Mouse (Mus musculus) embryo, embryonic 10.5 days (tissue): ENCODE measurements around the gene As3mt.

Experiments used
- DNase-seq: peaks from one replicate; pipeline ENCODE4 v3.0.0-alpha.2; 2015; ENCODE audit warnings: low spot score

As3mt gene

DNA sequence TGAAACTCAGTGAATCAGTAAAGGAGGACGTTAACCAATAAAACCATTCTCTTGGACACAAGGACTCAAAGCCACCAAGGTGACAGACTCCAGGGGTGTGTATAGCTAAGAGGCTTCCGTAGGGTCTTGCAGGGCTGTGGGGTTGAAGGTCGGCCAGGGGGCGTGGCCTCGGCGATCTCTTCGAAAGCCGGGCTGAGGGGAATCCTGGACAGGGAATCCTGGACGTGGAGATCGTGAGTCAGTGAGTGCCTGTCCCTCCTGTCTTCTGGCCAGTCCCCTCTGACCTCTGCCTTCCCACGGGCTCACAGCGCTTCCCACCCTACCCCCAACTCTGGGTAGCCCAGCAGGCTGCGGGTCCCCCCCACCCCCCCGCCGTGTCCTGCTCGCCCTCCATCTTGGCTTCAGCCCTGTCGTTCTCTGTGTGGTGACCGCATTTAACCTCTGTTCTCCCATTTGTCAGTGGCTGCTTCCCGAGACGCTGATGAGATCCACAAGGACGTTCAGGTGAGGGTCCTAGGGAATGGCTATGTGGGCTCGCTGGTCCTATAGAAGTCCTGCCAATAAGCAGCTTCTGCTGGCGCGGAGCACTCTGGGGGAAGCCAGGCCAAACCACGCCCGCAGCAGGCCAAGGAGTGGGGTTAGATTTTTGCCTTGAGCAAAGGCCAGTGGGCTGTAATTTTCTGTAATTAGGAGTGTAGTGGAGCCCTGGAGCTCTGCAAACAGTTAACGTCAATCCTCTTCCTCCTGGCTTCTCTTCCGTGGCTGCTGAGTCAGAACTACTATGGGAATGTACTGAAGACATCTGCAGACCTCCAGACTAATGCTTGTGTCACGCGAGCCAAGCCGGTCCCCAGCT lies at the start of gene As3mt:
TSS of gene As3mt (plus strand) at position 163 of the 856 bp plus-strand sequence.
- DNase-seq = peak; percentile 83

DNA sequence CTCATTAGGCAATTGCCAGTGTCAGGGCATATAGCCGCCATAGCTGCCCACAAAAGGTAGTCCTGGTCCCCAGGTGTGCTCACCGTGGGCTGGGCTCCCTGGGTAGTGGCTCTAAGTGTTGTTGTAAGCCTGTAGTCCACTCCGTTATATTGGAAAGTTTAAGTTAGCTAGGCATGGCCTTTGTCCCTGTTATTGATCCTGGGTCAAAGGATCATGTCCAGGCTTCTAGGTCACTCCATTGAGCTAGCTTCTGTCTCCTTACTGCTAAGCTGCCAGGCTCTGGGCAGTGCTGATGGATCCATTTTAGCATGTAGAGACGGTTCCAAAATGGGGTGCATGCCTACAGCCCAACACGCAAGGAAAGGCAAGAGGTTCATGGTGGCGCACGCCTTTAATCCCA lies 48.9 kb upstream of the As3mt start:
- DNase-seq = no peak

GRCm38 (mm10) chr19:46658851-46659250 lies 48.4 kb upstream of the As3mt start:
- DNase-seq = no peak

- DNase-seq = no peak
Observed at GRCm38 (mm10) chr19:46661511-46661910, 45.7 kb upstream of the As3mt start.

GRCm38 (mm10) chr19:46662214-46662613 lies 45.0 kb upstream of the As3mt start:
- no peak for DNase-seq

DNA sequence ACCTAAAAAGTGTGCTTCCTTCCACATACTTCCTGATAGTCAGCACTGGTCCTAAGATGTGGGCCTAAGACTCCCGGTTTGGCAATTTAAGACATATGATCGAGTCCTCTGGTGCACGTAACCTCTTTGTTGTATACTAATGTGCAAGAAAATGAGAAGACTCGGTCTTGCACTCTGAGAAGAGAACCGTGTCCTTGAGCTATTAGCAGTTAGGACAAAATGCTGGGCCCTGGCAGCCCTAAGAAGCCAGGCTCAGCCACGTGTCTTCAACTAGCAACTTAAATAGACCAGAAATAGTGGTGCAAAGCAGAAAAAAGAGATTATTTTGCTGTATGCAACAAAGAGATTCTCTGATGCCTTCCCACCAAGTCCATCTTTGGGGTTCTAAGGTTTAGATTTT lies 44.5 kb upstream of the As3mt start:
- DNase-seq = no peak

DNA sequence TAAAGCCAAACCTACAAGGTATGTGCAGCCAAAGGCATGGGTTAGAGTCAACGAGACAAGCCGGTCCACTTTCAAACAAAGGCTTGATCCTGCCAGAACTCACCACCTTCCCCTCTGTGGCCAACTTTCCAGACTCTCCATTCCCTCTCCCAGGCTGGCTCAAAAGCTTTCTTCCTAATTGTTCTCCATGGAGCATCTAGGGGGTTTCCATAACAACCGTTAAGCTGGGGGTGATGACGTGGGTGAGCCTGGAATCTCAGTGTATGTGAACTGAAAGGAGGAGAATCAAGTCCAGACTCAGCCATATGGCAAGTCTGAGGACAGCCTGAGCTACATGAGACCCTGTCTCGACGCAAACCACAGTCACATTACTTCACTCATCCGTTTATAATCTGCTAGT lies 41.8 kb upstream of the As3mt start:
- peak; percentile 48 for DNase-seq

DNA sequence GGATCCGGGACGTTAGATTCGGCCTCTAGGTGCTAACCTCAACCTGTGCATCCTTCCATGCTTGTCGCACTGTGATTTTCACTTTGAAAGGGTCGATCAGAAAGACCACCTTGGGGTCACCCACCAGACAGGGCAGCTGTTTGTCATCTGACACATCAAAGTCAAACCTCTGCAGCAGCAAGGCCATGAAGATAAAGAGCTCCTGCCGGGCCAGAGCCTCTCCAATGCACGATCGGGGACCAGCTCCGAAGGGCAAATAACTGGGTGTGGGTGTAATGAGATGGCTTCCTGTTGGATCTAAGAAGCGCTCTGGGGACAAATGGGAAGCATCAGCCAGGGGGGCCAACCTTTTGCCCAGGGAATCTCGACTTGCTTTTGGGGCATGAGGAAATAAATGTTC lies 40.0 kb upstream of the As3mt start:
- no peak for DNase-seq

GRCm38 (mm10) chr19:46668263-46668662 lies 39.0 kb upstream of the As3mt start:
- DNase-seq = no peak

DNA sequence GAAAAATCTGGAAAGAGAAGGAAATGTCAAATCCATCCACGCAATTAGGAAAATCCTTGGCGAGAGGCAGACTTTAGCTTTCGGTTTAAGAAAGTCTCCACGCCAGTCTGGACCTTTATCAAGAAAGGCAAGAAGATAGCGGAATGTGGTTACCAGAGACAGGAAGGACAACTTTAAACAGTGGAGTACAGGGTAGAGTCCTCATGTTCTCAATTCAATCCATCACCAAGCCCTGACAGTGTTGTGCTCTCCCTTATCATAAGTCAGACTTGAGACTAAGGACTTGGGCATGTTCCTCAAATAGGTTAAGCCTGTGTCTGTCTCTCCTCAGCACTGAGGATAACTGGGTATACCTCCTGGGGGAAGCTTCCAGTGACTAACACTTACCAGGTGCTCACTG lies 37.5 kb upstream of the As3mt start:
- no peak for DNase-seq

DNA sequence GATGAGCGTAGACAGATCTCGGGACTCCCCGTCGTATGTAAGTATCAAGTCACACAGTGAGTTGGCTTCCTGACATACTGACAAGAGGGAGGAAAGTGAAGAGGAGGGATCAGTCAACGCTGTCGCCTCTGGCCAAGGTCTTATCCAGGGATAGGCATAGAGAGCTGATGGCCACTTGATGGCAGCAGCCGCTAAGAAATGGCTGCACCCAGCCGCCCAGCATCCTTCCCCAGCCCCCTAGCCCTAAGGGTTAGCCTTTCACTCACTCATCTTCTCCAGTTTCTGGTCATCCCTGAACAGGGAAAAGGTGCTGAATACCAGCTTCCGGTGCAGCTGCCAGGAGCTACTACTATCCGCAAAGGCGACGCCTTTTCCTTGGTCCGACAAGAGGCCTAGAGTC lies 36.6 kb upstream of the As3mt start:
- DNase-seq = peak; percentile 78

DNA sequence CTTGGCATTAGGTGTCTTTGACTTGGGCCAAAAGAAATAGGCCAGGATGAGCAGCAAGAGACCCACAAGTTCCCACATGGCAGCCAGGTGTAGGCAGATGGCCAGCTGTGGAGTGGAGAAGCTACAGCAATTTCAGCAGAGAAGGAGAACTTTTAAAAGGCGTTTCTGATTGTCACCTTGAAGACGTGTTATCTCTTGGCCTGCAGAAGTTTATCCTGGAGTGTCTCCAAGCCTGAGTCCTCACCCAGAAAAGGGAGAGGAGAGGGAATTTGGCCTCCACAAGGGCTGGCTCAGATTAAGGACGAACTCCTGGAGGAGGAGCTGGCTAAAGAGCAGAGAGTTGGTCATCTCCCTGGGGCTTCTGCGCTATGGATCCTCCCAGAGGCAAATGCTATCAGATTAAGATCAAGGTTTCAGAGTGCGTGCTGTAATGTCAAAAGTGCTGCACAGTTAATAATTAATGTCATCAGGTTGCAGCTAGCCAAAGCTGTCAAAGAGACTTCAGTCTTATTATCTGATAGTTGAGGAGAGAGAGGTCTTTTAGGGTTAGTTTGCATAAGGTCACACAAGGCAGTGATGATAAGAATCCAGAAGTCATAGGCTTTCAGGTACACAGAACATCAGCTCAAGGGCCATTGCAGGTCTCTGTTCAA lies 34.4 kb upstream of the As3mt start, which contains the start of gene Cyp17a1:
TSS of gene Cyp17a1 (minus strand) at position 407 of the 653 bp plus-strand sequence.
- DNase-seq = no peak

DNA sequence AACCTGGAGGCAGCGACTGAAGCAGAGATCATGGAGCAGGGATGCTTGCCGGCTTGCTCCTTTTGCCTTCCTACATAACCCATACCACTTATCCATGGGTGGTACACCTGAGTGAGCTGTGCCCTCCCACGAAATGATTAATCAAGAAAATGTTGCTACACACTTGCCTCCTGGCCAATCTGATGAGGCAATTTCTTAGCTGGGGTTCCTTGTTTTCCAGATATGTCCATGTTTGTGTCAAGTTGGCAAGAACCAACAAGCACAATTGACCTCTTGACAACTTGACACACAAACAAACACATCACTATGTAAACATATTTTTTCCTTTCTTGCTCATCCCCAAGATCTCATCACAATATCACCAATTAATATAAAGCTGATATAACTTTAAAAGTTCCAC lies 31.6 kb upstream of the As3mt start:
- no peak for DNase-seq

- no peak for DNase-seq
Observed at GRCm38 (mm10) chr19:46679720-46680383, 27.4 kb upstream of the As3mt start.

DNA sequence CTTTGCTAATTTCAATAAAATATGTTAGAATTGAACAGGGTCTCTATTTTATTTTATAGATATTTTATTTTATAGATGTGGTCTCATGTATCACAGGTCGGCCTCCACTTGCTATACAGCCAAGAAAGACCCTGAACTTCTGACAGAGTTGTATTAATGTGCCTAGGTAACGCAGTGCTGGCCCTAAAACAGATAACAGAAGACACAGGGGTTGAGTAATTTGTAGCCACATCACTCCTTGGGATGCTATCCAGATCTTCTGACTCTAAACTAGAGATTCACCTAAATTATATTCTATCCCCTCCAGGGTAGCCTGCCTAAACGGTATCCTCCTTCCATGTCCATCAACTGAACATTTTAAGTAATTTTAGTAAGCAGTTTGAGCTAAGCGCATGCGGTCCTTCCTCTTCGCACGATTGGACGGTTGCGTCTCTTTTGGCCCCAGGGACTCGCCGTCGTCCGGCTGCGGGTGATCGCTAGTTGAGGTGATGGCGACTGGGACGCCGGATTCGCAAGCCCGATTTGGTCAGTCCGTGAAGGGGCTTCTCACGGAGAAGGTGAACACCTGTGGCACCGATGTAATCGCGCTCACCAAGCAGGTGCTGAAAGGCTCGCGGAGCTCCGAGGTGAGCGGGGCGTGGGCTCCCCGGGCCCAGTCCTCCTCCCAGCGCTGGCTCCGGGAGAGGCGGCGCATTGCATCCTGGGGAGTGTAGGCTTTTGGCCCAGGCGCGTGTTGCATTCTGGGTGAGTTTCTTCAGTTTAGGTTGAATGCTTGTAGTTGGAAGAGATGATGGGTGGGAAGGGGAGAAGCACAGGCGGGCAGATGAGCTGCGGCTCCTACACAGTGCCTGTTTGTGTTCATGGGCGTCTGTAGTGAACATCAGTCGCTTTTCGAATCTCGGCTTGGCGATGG lies 17.5 kb upstream of the As3mt start, which contains the start of gene Borcs7:
TSS of gene Borcs7 (plus strand) at position 447 of the 913 bp plus-strand sequence.
- DNase-seq = peak; percentile 94

GRCm38 (mm10) chr19:46690387-46690786 lies 16.9 kb upstream of the As3mt start:
- DNase-seq = no peak

DNA sequence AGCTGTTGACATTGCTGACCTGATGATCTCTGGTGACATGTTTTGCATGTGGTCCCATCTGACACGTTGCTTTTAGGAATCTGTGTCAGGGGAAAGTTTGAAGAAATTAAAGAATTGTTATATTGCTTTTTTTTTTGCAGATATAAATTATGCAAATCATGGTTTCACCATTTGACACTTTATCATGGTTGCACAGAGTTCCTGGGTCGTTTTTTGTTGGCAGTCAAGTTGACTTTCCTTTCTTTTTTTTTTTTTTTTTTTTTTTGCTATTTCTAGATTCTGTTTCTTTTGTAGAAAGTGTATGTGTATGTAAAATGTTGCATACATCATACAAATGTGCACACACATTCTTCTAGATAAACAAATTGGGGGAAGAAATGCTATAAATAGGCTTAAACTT lies 16.2 kb upstream of the As3mt start:
- DNase-seq = no peak

DNA sequence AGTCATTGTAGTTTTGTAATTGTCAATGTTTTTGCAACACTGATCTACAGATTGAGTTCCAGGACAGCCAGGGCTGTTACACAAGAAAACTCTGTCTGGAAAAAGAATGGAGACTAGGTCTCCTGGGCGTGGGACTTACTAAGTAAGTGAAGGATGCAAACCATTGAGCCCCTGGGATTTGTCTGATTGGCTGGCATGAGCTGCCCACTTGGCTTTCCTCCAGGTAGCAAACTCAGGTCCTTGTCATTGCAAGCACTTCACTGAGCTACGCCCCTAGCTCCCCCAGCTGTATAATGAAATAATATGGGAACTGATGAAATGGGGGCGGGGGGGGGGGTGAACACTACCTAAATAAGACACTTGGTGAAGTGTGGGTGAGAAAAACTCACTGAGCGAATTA lies 14.1 kb upstream of the As3mt start:
- DNase-seq = no peak

GRCm38 (mm10) chr19:46696482-46696881 lies 10.8 kb upstream of the As3mt start:
- DNase-seq = no peak

DNA sequence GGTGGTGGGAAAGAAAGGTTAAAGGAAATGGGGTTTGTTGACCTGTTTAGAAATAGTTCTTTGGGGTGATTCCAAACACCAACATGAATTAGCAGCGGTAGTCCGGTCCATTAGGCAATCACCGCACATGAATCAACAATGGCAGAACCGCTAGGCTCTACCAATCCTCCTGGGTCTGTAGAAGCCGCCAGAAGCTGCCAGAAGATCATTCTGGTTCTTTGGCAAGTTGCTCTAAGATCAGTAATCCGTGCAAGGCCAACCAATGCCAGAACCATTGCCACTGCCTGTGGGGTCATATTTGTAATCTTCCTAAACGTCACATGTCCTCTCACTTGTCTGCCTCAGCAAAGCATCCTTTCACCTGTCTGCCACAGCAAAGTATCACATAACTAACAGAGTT lies 10.3 kb upstream of the As3mt start:
- no peak for DNase-seq

GRCm38 (mm10) chr19:46697840-46698517 lies 9.3 kb upstream of the As3mt start:
- no peak for DNase-seq
